Mouse (Mus musculus): Measurements from ENCODE around the gene Wdfy3.
"Not testable (repeated sequence)": the region's sequence is repeated elsewhere in the genome, so short reads cannot be mapped to it uniquely, and the experiment has no call there.

Wdfy3 gene

DNA sequence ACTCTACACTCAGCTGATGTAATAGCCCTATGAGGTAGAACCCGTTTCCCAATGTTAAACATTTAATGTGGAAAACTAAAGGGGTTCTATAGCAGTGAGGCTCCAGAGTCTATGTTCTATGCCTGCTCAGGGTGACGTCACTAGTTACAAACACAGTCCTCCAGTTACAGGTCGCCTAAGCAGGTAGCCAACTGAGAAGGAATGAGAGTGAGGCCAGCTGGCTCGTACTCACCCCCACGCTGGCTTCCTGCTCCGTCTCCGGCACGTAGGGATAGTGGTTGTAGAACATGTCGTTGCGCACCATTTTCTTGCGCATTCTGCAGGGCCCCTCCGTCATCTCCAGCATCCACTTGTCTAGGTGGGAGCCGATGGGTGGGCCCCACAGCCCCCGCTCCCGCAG lies 187.5 kb downstream of the Wdfy3 start:
- DNase-seq (ENCODE audit: low read depth) = no peak

DNA sequence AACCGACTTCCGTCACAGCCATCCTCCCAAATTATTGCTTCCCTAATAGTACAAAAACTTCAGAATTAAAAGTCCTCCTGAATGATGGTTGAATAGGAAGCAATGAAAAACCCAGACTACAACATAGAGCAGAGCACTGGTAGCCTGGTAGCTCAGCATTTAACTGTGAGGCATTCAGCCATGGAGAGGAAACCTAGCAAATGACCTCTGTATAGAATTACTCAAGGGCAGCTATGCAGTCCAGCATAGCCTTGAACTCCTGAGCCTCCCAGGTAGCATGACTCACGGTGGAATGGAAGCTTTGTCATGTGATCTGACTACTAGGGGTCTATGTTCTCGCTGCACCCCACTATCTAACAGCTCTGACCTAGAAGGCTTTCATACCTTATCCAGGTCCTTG lies 189.8 kb downstream of the Wdfy3 start:
- no peak for DNase-seq (ENCODE audit: low read depth)

DNA sequence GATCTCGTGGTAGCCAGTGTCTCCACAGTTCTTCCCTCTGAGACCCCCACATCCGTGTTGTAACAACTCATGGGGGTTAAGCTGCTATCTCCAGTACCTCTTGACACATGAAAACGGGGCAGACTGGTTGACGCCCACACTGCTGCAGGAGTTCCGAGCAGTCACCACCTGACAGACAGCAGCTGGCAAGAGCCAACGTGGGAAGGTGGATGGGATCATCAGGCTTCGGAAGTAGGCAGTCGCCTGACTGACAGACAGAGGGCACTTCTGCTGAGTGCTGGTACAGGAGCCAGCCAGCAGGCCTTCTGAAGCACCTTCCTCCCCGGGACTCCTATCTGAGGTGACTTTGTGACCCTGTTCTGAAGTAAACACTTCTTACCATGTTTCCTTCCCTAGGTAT lies 191.3 kb downstream of the Wdfy3 start:
- no peak for DNase-seq (ENCODE audit: low read depth)

DNA sequence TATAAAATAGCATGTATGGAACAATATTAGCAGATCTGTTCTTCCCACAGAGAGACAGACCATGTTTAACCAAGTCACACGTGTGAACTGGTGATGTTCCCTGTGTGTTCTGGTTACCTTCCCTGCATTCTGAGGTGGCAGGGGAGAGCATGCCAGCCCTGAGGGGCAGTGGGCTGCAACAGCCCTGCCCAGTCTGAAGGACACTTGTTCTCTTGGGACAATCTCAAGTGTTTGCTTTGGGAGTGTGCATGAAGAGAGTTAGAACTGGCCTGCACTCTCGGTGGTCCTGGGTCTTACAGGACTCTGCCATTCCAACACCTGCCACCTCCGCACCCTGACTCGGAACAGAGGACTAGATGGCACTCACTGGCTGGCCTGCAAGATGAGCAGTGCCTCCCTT lies 193.5 kb downstream of the Wdfy3 start:
- DNase-seq (ENCODE audit: low read depth) = no peak

DNA sequence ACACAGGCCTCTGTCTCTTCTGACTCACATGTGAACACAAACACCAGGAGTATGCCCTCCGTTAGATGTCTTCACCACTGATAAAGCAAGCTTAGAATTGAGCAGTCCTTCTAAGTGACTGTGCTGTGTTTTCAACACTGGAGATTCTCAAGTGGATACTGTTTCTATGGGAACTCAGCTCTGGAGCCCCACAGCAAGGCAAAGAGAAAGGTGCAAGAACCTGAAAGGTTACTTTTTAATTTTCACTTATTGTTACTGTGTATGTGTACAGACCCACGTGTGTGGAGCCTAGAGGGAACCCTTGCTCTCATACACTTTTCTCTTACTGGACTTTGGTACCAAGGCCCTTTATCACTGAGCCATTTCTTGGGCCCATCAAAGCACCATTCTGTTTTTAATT lies 203.0 kb downstream of the Wdfy3 start:
- no peak for DNase-seq (ENCODE audit: low read depth)

DNA sequence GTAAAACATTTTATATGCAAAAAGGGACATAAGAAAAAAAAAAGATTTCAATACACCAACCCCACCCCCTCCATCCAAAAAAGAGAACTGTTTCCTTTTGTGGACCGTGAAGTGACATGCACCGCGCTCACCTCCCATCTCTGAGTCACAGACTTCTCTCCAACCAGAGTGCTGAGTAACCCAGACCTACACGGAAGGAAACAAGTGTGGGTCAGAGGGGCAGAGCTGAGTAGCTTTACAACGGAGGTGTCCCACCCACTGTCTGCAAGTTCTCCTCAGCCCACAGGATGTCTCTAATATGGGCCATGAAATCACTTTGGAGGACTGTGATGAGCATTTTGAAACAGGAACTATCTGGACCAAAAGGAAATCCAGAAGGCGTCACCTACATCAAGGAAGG lies 205.8 kb downstream of the Wdfy3 start:
- DNase-seq (ENCODE audit: low read depth) = no peak

DNA sequence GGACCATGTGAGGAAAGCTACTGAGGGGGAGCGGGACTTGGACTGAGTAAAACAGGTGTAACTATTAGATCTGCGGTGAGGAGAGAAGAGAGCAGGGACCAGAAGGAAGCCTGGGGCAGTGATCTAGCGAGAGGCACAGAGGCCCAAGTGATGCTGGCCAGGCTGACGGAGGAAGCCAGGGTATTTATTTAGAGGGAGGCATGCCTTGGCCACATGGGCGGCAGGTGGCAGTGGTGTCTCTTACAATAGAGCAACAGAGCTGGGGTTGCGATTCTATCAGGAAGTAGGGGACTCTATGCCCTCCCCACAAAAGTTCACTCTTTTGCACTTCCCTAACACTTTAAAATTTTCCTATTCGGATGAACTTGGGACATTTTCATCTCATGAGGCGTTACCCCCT lies 207.1 kb downstream of the Wdfy3 start:
- DNase-seq (ENCODE audit: low read depth) = no peak

DNA sequence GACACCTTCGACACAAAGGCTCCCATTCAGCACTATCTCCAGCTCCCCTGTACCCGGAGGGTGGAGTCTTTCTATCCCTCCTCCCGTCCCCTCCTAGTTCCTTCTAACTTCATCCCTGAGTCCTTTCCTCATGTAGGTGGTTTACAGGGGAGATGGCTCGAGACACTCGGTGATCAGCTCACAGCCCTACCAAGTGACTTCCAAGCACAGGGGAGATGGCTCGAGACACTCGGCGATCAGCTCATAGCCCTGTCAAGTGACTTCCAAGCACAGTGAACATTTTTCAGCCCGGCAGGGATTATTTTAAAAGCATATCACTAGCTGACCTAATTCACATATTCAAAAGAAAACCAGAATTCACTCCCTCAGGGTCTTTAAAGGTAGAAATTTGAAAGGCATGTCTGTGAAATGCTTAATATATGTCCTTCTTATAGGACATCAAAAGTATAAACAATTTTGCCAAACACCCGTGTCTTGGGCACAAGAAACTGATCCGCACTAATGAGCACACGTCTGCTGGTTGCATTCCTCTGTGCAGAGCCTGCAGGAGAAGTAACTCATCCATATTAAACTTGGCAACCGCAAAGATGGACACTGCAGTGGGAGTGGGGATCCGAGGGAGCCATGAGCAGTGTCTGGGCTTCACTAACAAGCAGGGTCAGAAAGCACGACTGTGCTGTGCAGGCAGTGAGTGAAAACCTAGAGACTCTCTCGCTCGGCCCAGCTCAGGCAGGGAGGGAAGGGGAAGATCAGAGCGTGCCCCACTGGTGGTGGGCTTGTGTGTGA lies 207.7 kb downstream of the Wdfy3 start:
- DNase-seq (ENCODE audit: low read depth) = no peak

DNA sequence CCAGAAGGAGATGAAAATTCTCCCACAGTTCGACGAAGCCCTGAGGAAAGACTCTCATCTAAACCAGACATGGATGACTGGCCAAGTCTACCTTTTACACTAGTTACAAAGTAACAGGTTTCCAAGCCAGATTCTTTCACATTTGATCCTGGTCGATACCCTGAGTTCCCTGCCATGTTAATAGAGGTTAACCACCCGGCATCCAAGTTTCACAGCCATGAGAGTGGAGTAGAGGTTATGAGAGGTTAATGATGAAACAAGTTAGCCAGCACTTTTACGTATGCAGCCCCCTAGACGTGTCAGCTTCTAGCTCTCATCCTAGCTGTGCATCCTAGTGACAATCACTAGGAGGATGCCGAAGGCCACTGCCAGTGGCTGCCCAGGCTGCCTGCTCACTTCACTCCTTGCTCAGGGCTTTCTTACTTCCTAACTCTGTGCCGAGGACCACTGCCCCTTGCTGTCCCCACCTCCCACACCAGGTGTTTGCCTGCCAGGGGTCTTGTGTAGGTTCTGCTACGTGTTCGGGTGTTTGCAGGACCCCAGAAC lies 210.8 kb downstream of the Wdfy3 start:
- DNase-seq (ENCODE audit: low read depth) = no peak

DNA sequence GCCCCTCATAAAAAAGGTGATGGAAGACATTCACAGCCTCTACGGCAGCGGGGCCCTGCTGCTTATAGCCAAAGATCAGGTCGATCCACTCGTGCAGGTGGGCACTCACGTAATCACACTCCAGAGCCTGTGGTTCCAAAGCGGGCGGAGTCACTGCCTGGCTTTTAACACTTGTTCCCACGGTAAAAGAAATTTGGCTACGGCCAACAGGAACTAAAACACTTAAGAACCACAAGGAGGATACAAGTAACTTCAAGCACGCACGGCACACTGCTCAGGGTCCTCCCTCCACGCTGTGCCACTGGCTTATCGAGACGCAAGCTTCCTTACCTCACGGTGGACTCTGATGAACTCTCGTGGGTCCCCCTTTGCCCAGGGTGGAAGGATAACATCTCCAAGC lies 214.2 kb downstream of the Wdfy3 start:
- DNase-seq (ENCODE audit: low read depth) = no peak

DNA sequence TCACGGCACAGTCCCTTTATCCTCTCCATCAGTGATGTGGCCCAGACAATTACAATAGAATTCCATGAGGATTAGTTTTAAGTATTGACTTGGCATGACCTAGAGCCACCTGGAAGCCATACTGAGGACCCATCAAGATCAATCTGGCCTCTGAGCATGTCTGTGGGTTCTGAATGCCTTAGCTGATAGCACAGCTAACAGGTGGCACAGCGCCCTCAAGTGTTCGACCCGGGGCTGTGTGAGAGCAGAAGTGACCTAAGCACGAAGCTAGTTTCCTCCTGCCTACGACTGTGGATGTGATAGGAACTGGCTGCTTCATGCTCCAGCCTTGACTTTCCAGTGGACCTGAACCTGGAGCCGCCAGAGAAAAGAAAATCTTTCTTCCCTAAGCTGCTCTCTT lies 215.1 kb downstream of the Wdfy3 start:
- DNase-seq (ENCODE audit: low read depth) = no peak

DNA sequence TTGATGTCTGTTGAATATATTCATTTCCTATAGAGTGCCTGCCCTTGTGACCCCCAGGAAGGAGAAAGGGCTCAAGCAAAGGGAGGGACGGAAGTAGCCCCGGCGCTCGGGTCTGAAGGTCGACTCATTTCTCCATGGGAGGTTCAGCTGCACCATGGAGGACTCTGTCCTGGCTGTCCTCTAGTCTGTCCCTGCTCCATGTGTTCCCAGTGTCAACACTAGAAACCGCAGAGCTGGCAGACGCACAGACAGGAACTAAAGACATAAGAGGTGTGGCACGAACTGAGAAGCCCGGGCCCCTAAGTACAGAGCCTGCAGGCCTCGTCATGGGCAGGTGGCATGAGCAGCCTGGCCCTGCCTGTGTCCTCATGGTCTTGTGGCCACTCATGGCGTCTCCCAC lies 215.6 kb downstream of the Wdfy3 start:
- no peak for DNase-seq (ENCODE audit: low read depth)

DNA sequence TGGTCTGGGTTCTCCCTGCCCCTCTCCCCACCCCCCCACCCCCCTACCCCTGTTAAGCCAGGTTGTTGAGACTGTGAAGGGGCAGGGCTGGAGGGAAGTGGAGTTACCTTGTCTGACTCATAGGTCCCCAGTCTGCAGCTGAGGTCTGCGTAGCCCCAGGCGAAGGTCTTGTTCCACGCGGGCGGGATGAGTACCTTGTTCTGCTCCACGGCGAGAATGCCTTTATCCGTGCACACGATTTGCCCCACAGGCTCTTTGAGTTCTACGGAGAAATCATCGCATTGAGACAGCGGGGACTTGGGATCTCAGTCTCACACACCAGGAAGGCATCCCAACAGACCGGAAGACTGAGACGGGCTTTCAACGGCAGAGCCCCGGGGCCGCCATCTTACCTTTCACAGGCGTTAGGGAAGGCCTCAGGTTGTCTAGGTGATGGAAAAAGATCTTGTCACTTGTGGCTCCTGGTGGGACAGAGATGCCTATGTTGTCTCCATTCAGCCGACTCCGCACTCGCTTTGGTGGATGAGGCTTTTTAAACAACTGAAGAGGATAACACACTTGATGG lies 217.5 kb downstream of the Wdfy3 start:
- no peak for DNase-seq (ENCODE audit: low read depth)

DNA sequence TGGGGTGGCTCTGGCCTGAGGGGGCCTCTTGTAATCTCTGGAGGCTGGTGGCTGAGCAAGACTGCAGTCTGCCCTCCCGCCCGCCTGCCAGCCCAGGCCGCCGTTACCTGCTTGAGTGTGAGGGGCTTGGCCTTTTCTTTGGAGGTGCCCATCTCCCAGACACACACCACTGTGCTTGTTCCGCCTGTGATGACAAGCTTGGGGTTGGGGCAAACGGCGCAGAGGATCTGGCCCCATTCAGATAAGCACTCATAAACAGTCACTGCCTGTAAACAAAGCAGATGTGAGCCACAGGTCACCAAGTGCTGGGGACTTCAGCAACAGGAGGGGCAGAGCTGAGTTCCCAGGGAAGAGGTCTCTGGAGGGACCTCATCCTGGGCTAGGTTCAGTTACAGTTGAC lies 218.6 kb downstream of the Wdfy3 start:
- DNase-seq (ENCODE audit: low read depth) = no peak

DNA sequence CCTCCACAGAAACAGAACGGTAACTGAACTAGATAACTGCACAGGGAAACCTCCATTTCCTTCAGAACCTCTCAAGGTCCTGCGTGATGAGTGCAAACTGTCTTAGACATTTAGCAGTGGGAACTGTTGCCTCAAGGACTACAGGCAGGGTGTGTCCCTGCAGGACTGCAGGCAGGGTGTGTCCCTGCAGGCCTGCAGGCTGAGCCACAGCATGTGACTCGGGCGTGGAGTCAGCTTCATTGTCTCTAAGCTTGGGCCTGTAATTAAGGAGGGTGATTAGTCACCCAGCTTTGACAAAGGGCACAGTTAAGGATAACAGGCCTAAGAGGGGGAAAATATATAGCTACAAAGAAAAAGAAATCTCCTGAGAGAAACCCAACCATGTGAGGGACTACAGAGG lies 222.0 kb downstream of the Wdfy3 start:
- DNase-seq (ENCODE audit: low read depth) = no peak

DNA sequence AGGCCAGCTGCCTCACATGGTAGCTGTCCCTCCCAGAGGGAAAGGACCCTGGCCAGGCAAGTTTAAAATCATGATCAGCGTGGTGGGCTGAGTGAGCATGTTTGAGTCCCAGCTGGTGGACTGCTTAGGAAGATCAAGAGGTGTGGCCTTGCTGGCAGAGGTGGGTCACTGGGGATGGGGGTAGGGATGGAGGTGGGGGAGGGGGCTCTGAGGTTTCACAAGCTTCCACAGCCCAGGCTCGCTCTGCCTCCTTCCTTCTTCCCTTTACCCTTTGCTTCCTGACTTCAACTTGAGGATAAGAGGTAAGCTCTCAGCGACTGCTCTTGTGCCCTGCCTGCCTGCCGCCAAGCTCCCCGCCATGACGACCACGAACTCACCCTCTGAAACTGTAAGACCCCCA lies 222.4 kb downstream of the Wdfy3 start:
- no peak for DNase-seq (ENCODE audit: low read depth)

DNA sequence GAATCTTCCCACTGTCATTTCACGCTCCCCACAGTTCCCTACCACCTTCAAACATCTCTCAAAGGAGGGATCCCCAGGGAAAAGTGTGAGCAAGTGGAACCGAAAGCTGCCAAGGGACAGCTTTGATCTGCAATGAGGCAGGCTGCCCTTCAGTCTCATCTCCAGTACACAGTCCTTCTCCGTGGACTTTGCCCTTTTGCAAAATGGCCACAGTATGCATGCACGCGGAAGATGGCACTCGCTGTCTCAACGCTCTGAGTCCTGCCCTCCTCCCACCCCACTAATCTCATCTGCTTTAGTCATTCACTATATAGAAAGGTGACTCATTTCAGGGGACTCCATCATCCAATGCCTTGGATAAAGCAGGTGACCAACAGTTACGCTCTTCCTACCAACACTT lies 223.8 kb downstream of the Wdfy3 start:
- DNase-seq (ENCODE audit: low read depth) = no peak

DNA sequence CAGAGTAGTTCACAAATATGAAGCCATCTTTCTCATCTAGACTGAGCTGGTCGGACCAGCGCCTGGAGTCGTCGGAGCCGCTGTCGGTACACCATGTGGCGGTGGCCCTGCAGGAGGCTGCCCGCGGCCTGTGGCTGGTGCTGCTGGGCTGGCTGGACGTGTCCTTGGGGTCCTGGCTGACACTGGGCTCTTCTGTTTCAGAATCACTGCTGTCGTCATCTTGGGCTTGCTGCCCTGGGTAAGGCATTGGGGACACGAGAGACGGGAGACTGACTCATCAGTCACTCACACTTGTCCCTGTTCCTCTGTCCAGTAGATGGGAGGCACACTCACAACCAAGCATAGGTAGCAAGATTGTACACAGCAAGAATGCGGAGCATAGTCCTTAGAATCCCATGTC lies 224.7 kb downstream of the Wdfy3 start:
- no peak for DNase-seq (ENCODE audit: low read depth)

DNA sequence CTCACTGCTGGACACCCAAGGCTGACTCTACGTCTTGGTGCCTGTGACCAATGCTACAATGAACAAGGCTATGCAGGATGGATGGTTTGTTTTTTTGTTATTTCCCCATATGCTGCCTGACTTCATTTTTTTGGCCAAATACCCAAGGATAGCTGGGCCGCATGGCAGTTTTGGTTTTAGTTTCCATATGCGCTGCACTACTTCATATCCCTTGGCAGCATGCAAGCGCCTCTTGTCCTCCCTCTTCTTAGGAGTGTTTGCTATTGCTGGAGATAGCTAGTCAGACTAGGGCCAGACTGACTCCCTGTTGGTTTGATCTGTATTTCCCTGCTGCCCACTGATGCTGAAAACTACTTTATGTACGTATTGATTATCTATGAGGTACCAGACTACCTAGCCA lies 229.2 kb downstream of the Wdfy3 start:
- DNase-seq (ENCODE audit: low read depth) = no peak

DNA sequence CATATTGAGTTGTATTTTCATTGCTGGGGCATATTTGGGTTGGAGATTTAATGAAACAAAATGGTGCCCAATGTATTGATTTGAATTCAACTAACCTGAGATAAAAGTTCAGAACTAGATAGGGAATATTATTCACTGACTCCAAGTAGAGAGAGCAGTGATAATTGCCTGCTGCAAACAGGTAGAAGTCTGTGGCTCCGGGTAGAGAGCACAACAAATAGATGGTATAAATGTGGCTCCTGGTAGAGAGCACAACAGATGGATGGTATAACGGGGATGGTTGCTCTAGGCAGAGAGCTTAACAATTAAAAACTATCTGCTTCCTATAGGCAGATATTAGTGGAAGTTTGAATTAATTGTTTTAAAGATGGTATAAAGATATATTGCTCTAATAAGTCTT lies 232.1 kb downstream of the Wdfy3 start:
- DNase-seq (ENCODE audit: low read depth) = not testable (repeated sequence)

DNA sequence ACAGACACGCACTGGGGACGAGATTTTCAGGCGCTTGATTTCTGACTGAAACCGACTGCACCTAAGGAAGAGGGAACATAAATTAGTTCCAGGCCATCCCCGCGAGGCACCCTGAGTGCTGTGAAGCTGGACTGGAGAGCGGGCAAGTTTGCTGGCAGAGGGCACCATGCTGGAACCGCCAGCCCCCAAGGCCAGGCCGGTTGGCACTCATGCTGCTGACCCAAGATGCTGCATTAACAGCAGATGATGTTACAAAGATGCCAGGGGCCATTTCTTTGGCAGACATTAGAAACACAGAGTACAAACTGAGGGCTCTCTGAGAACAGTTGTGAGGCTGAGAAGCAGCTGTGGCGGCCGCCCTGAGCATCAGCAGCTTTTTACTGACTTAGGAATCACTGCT lies 233.5 kb downstream of the Wdfy3 start:
- no peak for DNase-seq (ENCODE audit: low read depth)

DNA sequence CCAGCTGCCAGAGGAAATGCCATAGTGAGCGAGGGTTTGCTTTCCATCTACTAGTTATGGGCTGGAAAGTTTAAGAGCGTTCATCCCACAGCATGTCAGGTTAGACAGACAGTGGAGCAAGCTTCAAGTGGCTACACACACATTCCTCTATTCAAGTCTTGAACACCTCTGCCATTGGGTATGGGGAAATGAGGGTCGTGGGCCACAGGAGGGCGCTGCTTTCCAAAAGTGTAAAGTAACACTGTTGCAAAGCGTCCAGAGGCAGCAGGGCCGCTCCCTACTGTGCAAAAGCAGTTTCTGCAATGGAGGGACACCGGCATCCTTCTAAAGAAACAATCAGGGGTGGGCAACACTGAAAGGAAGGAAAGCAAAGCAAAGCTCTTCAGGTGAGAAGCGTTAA lies 235.8 kb downstream of the Wdfy3 start:
- DNase-seq (ENCODE audit: low read depth) = no peak

DNA sequence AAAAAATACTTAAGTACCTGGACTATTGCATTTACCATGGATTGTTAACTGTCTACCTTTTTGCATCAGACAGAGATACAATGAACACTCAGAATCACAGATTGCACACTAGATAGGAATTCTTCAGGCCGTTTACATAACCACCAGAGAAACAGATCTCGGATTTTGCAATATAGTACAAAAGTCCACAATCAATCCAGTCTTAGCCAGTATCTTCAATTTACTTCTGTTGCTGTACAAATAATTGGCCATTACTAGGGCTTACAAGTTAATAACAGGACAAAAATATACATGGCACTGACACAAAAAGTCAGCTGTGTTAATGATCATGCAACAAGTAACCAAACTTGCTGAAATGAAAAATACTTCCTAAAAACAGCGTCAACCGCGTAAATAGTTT lies 236.7 kb downstream of the Wdfy3 start:
- DNase-seq (ENCODE audit: low read depth) = no peak

DNA sequence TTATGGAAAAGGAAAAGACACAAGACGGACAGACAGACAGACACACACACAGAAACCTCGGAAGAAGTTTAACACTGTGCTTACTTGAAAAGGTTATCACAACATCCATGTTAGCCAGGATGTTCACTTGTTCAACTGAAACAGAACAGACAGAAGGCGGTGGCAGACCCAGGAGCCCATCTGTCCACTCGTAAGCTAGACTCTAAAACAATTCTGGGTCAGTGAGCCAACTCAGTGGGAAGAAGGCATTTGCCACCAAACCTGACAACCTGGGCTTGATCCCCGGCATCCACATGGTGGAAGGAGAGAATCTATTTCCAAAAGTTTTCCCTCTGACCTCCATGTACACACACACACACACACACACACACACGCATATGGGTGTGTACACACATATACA lies 237.7 kb downstream of the Wdfy3 start:
- DNase-seq (ENCODE audit: low read depth) = no peak
